Mouse (Mus musculus) ES-E14 (cell line): ENCODE data around the gene Dohh.

Experiments
- CHD2 ChIP-seq: IDR thresholded peaks from 2 replicates; pipeline ENCODE4 v1.6.1; 2014; ENCODE audit warnings: mild to moderate bottlenecking, low read depth, low read length, inconsistent platforms
- HCFC1 ChIP-seq: IDR thresholded peaks from 2 replicates; pipeline ENCODE4 v1.6.1; 2012; ENCODE audit warnings: low read length, inconsistent platforms, borderline replicate concordance; ENCODE audit not compliant: insufficient read depth
- MAFK ChIP-seq: IDR thresholded peaks from 2 replicates; pipeline ENCODE4 v1.6.1; 2014; ENCODE audit warnings: mild to moderate bottlenecking, low read depth, low read length, inconsistent platforms; ENCODE audit not compliant: insufficient read depth
- ZC3H11A ChIP-seq: IDR thresholded peaks from 2 replicates; pipeline ENCODE4 v1.6.1; 2012; ENCODE audit warnings: low read depth, mild to moderate bottlenecking, inconsistent platforms, low read length, borderline replicate concordance
- ZNF384 ChIP-seq: IDR thresholded peaks from 2 replicates; pipeline ENCODE4 v1.6.1; 2012; ENCODE audit warnings: low read depth, low read length, inconsistent platforms

- no peak for TF ChIP-seq ZC3H11A
- TF ChIP-seq HCFC1 = no peak
- no peak for TF ChIP-seq CHD2
- TF ChIP-seq MAFK = no peak
- no peak for TF ChIP-seq ZNF384
Observed at GRCm38 (mm10) chr10:81358841-81359240, 25.4 kb upstream of the Dohh start.
